Mouse (Mus musculus): Measurements from ENCODE around the gene Dyx1c1. TPM values are rescaled to one million over a fixed set of nuclear protein-coding genes. Genes with fewer than 3 reads are reported as not detected.

The Dyx1c1 gene
- polyA plus RNA-seq, 2 experiments from 2014 or later, result 5.5 to 8.1 TPM

- no peak for ATAC-seq
Measured at GRCm38 (mm10) chr9:72974734-72975133, 16.1 kb downstream of the Dyx1c1 start.

- ATAC-seq, result no peak
Measured at GRCm38 (mm10) chr9:72975242-72975641, 16.7 kb downstream of the Dyx1c1 start.

GRCm38 (mm10) chr9:72983066-72983465, 24.5 kb downstream of the Dyx1c1 start:
- ATAC-seq, result no peak

GRCm38 (mm10) chr9:72985250-72986220, 26.9 kb downstream of the Dyx1c1 start, which contains the start of the genes Ccpg1os and Ccpg1:
Gene Ccpg1os, minus strand, starts transcription at chr9:72985382.
Gene Ccpg1, plus strand, starts transcription at chr9:72985429.
- ATAC-seq, result peak; percentile 96

GRCm38 (mm10) chr9:72987703-72988102, 29.1 kb downstream of the Dyx1c1 start:
- ATAC-seq, result no peak

- ATAC-seq, result no peak
Measured at GRCm38 (mm10) chr9:72988706-72989105, 30.1 kb downstream of the Dyx1c1 start.

- no peak for ATAC-seq
Measured at GRCm38 (mm10) chr9:72991420-72991819, 32.8 kb downstream of the Dyx1c1 start.

- no peak for ATAC-seq
Measured at GRCm38 (mm10) chr9:72992576-72992975, 34.0 kb downstream of the Dyx1c1 start.

- no peak for ATAC-seq
Measured at GRCm38 (mm10) chr9:72996167-72996566, 37.6 kb downstream of the Dyx1c1 start.

- ATAC-seq, result no peak
Measured at GRCm38 (mm10) chr9:72996806-72997205, 38.2 kb downstream of the Dyx1c1 start.

GRCm38 (mm10) chr9:73000487-73000886, 41.9 kb downstream of the Dyx1c1 start:
- no peak for ATAC-seq

- ATAC-seq, result no peak
Measured at GRCm38 (mm10) chr9:73001314-73002011, 42.9 kb downstream of the Dyx1c1 start.

GRCm38 (mm10) chr9:73002177-73002576, 43.6 kb downstream of the Dyx1c1 start:
- ATAC-seq, result no peak

- no peak for ATAC-seq
Measured at GRCm38 (mm10) chr9:73004076-73004475, 45.5 kb downstream of the Dyx1c1 start.

- ATAC-seq, result no peak
Measured at GRCm38 (mm10) chr9:73005106-73005505, 46.5 kb downstream of the Dyx1c1 start.

- no peak for ATAC-seq
Measured at GRCm38 (mm10) chr9:73006175-73006574, 47.6 kb downstream of the Dyx1c1 start.

- no peak for ATAC-seq
Measured at GRCm38 (mm10) chr9:73008384-73008783, 49.8 kb downstream of the Dyx1c1 start.

- ATAC-seq, result no peak
Measured at GRCm38 (mm10) chr9:73012629-73013028, 54.0 kb downstream of the Dyx1c1 start.

GRCm38 (mm10) chr9:73014724-73015123, 56.1 kb downstream of the Dyx1c1 start:
- ATAC-seq, result no peak

GRCm38 (mm10) chr9:73019841-73020240, 61.3 kb downstream of the Dyx1c1 start:
- ATAC-seq, result no peak

GRCm38 (mm10) chr9:73020566-73021097, 62.0 kb downstream of the Dyx1c1 start:
- ATAC-seq, result no peak

All from activated CD4-positive, CD25-positive, alpha-beta regulatory T cell, adult 4 months (primary cell).